Mouse (Mus musculus) c-Kit-positive CD71-negative TER-119-negative erythroid progenitor cells, embryonic 14.5 days (primary cell): Measurements from ENCODE around the gene Suv39h1.
"Not testable (repeated sequence)": the region's sequence is repeated elsewhere in the genome, so short reads cannot be mapped to it uniquely, and the experiment has no call there.

Experiments
- DNase-seq: peaks from one replicate; pipeline ENCODE4 v3.0.0-alpha.2; 2013; ENCODE audit warnings: low read depth

Suv39h1 gene

GRCm38 (mm10) chrX:8026811-8027210, 47.7 kb downstream of the Suv39h1 start:
- DNase-seq = no peak

- no peak for DNase-seq
Measured at GRCm38 (mm10) chrX:8024795-8025194, 49.8 kb downstream of the Suv39h1 start.

DNA sequence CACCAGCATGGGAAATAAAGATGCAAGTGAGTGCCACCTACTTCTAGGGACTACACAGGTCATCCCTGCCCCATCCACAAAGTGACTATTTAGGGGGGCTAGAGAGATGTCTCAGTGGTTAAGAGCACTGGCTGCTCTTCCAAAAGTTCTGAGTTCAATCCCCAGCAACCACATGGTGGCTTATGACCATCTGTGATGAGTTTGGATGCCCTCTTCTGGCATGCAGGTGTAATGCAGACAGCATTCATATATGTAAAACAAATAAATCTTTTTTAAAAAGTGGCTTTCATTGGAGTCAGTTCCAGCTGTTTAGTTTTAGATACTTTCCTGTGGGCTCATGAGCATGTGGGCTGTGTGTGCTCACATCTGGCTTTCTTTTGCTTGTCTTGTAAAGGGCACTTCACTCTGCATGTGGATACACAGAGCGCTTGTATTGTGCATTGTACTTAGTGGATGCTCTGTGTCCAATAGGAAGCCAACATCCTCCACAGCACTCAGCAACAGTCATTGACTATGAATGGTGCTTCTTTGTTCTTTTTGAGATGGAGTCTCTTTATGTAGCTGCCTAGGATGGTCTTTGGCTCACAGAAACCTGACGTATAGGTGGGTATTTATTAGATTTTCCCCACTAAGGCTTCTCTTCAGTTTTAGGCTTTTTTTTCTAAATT, 54.3 kb downstream of the Suv39h1 start:
- no peak for DNase-seq

- DNase-seq = no peak
Measured at GRCm38 (mm10) chrX:8018286-8018685, 56.3 kb downstream of the Suv39h1 start, which contains the start of gene Glod5. TSS of gene Glod5 (minus strand) at chrX:8018492.

- DNase-seq = no peak
Measured at GRCm38 (mm10) chrX:8017142-8017541, 57.4 kb downstream of the Suv39h1 start.

GRCm38 (mm10) chrX:8015675-8016074, 58.9 kb downstream of the Suv39h1 start:
- DNase-seq = not testable (repeated sequence)

- DNase-seq = no peak
Measured at GRCm38 (mm10) chrX:8013569-8014314, 60.8 kb downstream of the Suv39h1 start.

GRCm38 (mm10) chrX:8013157-8013556, 61.4 kb downstream of the Suv39h1 start:
- DNase-seq = no peak
